Mouse (Mus musculus): Measurements from ENCODE around the gene Adcy6.

GRCm38 (mm10) chr15:98628589-98629254 is 18.8 kb upstream of the Adcy6 start:
- TF ChIP-seq CTCF (IDR thresholded peaks at IDR 0.05; ENCODE audit: borderline replicate concordance, extremely low read depth, insufficient read depth, insufficient read length), result no peak
- TF ChIP-seq POLR2A (IDR thresholded peaks at IDR 0.05; ENCODE audit: borderline replicate concordance, extremely low read depth, insufficient read depth, insufficient read length, poor library complexity, severe bottlenecking), result no peak
